Mouse (Mus musculus): ENCODE measurements around the gene Itk.

The Itk gene

DNA sequence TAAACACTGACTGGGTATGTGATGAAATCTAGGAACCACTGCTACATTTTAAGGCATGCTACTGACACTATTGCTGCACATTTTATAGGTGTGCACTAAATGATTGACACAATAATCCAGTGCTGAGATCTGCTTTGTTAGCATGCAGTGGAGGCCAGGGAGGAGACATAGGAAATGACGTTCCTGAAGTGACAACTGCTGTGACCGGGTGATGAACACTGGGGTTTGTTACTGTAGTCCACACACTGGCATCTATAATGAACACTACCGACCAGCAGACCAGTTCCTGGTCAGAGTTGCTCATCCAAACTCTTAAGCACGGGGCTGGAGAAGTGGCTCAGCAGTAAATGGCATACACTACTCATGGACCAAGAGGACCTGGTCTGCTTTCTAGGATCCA is 4.1 kb upstream of the Itk start:
- DNase-seq (ENCODE audit: low spot score in 2 of 2) = no peak

GRCm38 (mm10) chr11:46392890-46393289 is 3.6 kb upstream of the Itk start:
- no peak for DNase-seq (ENCODE audit: low spot score in 2 of 2)

DNA sequence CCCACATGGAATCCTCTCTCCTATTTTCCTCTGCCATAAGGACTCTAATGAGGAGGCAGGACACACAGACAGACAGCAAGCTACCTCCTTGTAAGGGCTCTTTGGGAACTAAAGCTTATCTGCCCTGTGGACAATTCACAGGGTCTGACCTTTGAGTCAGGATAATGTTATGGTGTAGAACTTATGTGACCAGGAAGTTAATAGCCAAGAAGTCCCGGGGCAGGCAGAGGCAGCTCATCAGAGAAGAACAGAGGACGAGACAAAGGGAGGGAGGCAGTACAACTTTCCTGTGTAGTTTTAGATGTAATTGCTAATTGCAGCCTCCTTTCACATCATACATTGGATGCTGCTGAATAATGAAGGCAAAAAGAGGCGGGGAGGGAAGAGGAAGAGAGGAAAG is 1.3 kb upstream of the Itk start:
- no peak for DNase-seq (ENCODE audit: low spot score in 2 of 2)

- no peak for DNase-seq (ENCODE audit: low spot score in 2 of 2)
Observed at GRCm38 (mm10) chr11:46388438-46388837, 877 bp downstream of the Itk start.

DNA sequence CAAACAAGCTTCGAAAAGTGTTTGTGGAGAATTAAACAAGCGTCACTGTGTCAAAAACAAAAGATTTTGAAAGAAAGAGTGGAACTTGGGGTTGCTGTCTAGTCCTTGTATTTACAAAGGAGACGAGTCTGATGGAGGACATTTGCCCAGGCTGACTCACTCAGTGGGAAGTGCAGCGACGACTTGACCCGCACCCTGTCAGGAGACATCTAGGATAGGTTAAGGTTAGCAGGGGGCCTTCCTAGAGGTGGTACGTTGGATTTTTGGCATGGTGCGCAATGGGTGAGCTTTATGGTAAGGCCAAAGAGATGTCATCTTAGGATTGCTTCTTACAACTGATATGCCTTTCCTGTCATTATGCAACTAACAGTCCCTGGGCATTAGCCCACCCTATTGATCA is 2.3 kb downstream of the Itk start:
- DNase-seq (ENCODE audit: low spot score in 2 of 2) = no peak

GRCm38 (mm10) chr11:46386556-46386955 is 2.8 kb downstream of the Itk start:
- no peak for DNase-seq (ENCODE audit: low spot score in 2 of 2)

DNA sequence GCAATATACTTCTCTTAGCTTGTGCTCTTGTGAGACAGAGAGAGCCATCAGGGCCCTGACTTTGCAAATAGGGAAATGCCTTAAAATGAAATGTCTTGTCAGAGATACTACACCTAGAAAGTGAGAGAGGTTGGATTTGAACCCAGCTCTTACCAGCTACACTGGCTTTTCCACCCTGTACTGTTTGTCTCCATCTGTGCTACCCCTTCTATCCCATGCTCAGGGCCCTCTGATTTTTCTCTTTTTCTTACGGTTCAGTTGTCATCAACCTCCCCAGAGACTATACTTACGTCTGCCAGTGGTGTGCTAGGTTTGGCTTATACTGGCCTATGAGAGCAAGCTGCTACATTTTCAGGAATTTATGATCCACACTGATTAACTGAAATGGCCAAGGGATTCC is 4.4 kb downstream of the Itk start:
- DNase-seq (ENCODE audit: low spot score in 2 of 2) = no peak

GRCm38 (mm10) chr11:46382466-46382865 is 6.8 kb downstream of the Itk start:
- DNase-seq (ENCODE audit: low spot score in 2 of 2) = no peak

- no peak for DNase-seq (ENCODE audit: low spot score in 2 of 2)
Observed at GRCm38 (mm10) chr11:46380097-46380675, 9.1 kb downstream of the Itk start.

DNA sequence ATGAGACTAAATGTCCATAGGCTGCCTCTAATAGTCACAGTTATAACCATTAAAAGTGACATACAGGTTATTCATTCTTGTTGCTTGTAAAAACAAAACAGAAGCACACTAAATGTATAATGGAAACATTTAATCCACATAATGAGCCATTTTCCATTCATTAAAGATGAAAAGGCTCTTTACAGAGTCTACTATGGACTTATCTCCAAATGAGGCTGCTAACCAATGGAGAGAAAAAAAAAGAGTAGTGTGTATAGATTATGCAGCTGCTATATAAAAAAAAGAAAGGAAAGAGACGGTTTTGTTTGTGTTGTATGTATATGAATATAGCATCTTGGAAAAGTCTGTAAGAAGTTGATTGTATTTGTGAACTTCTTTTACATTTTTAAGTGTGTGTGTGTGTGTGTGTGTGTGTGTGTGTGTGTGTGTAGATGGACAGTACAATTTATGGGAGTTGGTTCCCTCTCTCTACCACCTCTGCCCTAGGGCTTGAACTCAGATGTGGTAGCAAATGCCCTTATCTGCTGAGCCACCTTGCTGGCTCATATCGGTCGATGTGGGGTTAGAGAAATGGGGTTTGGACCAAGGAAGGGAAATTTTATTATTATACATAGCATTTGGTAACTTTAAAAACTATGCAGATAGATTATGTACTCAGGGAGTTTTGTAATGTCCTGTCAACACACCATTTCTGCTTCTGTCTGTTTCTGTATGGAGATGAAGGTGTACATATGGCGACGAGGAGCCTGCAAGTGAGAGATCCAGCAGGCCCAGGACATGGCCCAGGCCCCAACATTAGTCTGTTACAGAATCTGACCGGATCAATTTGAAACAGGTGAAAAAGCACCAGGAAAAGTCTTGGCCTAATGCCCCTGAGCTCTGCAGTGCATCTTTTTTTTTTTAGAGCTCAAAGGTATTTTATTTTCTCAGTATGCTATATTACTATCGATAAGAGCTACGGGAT is 11.2 kb downstream of the Itk start:
- no peak for DNase-seq (ENCODE audit: low spot score in 2 of 2)

GRCm38 (mm10) chr11:46377316-46377715 is 12.0 kb downstream of the Itk start:
- no peak for DNase-seq (ENCODE audit: low spot score in 2 of 2)

GRCm38 (mm10) chr11:46375015-46375414 is 14.3 kb downstream of the Itk start:
- no peak for DNase-seq (ENCODE audit: low spot score in 2 of 2)

GRCm38 (mm10) chr11:46373071-46374030 is 16.0 kb downstream of the Itk start:
- DNase-seq (ENCODE audit: low spot score in 2 of 2) = no peak

DNA sequence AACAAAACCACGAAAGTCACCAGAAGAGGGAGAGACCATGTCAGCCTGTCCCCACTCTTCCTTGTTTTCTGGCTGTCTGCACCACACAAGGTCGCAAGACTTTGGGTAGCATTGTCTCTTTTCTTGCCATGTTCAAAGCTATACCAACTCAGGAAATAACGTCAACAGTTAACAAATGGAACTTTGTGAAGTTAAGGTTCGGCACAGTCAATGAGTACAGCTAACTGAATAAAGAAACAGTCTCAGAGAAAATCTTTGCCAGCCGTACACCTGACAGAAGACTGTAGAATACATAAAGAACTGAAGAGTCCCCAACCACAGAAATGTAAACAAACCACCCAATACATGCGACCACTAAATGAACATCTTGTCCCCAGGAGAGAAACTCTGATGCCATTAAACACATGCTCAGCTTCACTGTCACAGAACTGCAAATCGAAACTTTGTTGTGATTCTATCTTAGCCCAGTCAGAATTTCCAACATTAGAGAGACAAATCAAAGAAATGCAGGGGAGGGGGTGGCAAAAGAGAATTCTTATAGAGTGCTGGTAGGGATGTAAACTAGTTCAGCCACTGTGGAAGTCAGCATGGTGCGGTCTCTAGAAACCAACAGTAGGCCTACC is 16.9 kb downstream of the Itk start:
- DNase-seq (ENCODE audit: low spot score in 2 of 2) = no peak

DNA sequence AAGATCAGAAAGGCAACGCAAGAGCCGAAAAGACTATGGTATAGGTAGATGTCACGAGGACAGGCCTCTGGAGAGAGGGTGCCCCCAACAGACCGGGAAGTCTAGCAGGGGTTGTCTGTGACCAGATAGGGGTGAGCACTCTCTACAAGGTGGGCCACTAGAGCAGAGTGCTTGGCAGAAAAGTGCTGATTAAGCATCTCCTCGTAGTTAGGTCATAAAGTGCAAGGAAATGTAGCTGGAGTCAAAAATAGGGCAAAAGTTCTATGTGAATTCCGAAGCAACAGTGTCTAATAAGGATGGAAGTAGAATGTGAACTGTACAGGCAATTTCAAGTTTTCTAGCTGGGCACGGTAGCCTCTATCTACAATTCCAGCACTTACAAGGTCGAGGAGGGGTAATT is 18.1 kb downstream of the Itk start:
- no peak for DNase-seq (ENCODE audit: low spot score in 2 of 2)

DNA sequence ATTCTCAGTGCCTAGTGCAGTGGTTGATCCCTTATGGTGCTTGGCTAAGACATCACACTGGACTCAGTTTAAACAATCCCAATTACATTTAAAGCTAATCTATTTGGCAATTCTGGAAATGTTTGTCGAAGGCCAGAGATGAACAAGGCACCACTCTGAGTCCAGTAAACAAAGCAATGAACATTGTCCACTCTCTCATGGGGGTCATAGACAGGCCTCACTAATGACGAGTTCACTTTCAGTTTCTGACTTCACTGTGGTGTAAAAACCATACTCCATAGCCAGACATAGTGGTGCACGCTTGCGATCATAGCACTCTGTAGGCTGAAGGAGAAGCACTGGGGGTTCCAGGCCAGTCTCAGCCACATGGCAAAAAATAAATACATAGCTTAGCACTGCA is 18.9 kb downstream of the Itk start:
- DNase-seq (ENCODE audit: low spot score in 2 of 2) = no peak

DNA sequence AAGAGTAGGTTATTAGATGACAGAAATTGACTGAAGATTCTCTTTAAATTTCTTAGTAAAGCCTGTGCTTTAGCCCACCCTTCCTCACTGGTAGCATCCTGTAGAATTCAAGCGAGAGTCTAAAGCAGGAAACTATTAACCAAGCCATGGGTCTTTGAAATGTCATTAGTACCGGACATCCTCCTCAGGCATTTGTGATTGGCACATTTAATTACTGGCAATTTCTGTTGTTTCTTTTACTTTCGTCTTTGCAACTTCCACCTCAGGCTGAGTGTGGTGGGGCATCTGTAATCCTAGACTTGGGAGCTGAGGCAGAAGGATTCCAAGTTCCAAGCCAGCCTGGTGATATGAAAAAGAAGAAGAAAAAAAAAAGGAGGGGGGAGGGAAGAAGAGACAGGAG is 23.0 kb downstream of the Itk start:
- DNase-seq (ENCODE audit: low spot score in 2 of 2) = no peak

DNA sequence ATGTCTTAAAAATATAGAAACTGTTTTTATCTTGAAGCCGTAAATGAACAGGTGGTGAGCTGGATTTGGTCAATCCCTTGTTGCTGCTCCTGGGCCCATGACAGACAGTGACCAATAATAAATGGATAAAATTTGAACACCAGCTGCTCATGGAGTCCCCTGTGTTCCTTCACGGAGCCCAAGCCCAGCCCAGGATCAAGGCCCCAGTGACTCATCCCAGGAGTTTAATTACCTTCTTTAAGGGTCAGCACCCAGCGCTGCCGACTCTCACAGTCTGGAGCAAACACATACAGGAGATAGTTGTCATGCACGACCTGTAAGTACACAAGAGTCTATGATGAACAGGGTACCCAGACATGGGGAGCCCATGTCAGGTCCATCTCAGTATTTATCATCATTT is 23.6 kb downstream of the Itk start:
- no peak for DNase-seq (ENCODE audit: low spot score in 2 of 2)

- no peak for DNase-seq (ENCODE audit: low spot score in 2 of 2)
Observed at GRCm38 (mm10) chr11:46363864-46364263, 25.5 kb downstream of the Itk start.

- DNase-seq (ENCODE audit: low spot score in 2 of 2) = peak; percentile 8 to 29
Observed at GRCm38 (mm10) chr11:46362061-46363022, 27.0 kb downstream of the Itk start.
